Mouse (Mus musculus) colon, adult 2 months (tissue): ENCODE results near the gene Usp53. TPM values are rescaled to one million over a fixed set of nuclear protein-coding genes. Genes with fewer than 3 reads are reported as not detected.

Experiments used
- polyA plus RNA-seq: library from polyadenylated mRNA; depleted of rRNA; stranded (reverse); fragments of >200 nt; gene quantifications from 2 replicates; pipeline ENCODE4 v1.2.3, GENCODE M21; 2012; rRNA removed

Usp53 gene
- 10.0 and 10.3 TPM in 2 replicates for polyA plus RNA-seq

GRCm38 (mm10) chr3:122984249-122985182 is at the start of gene Usp53:
Gene Usp53 (minus strand): TSS chr3:122984510.

GRCm38 (mm10) chr3:122924009-122924914 is 60.0 kb downstream of the Usp53 start, which contains the start of gene 1810037I17Rik:
Gene 1810037I17Rik (plus strand): TSS chr3:122924203.

GRCm38 (mm10) chr3:122919260-122919659 is 65.0 kb downstream of the Usp53 start, which contains the start of gene Gm10959:
Gene Gm10959 (minus strand): TSS chr3:122919360.

GRCm38 (mm10) chr3:122894772-122895171 is 89.5 kb downstream of the Usp53 start, which contains the start of gene Fabp2:
Gene Fabp2 (plus strand): TSS chr3:122895072.

Other genes with a start within 250 kb of the Usp53 start
- 11.6 and 20.2 TPM in 2 replicates for gene Fabp2, start 89.4 kb downstream of the Usp53 start, polyA plus RNA-seq
- gene Gm10959, start 65.2 kb downstream of the Usp53 start, polyA plus RNA-seq: not detected in 2 replicates
- 64.6 and 67.7 TPM in 2 replicates for gene 1810037I17Rik, start 60.3 kb downstream of the Usp53 start, polyA plus RNA-seq
- gene Myoz2, start 50.5 kb upstream of the Usp53 start, polyA plus RNA-seq: 0.22 TPM in 1 of 2 replicates, not detected in the other